Mouse (Mus musculus) embryonic stem cell, embryonic (primary cell): ENCODE data around the gene Tmem88.

Source experiments
- CTCF ChIA-PET, 4 experiments: fragments of 300-600 bp in 2 of 4; fragments of 350-600 bp in 2 of 4; sonication (Branson Sonifier 250); formaldehyde crosslinking; loops; one replicate each; lab custom pipeline; 2022; ENCODE audit warnings: inconsistent platforms in 2 of 4; lab: Charles Lee
- POLR2A ChIA-PET, 4 experiments: fragments of 300-600 bp in 2 of 4; fragments of 350-600 bp in 2 of 4; sonication (Branson Sonifier 250); formaldehyde crosslinking; loops; one replicate each; lab custom pipeline; 2022; ENCODE audit warnings: antibody characterized with exemption in 4 of 4, inconsistent platforms in 1 of 4; lab: Charles Lee

Tmem88 gene

GRCm38 (mm10) chr11:69398059-69398458 is at the start of gene Tmem88:
Gene Tmem88, minus strand, starts transcription at chr11:69398234.
- POLR2A ChIA-PET, result interaction anchor here in 3 of 4 experiments (0.5 to 5.0 kb wide), 7 partner anchors 11 to 459 kb away, joined by 3 to 43 read pairs (median 5); partner anchors contain the start of gene Kcnab3 (in 1 of the 3)

GRCm38 (mm10) chr11:69447299-69447698 is 49.3 kb upstream of the Tmem88 start:
- CTCF ChIA-PET, result interaction anchor here in 1 of 4 experiments (1.3 kb wide), 1 partner anchor 10 kb away, joined by 3 read pairs; no protein-coding TSS in a partner anchor
- POLR2A ChIA-PET, result interaction anchor here in 1 of 4 experiments (1.3 kb wide), 1 partner anchor 15 kb away, joined by 3 read pairs; no protein-coding TSS in a partner anchor

More at GRCm38 (mm10) chr11:69398059-69398458, at the start of gene Tmem88:
- CTCF ChIA-PET, result interaction anchor here in 1 of 4 experiments (0.7 kb wide), 1 partner anchor 307 kb away, joined by 4 read pairs; no protein-coding TSS in a partner anchor

- POLR2A ChIA-PET, result interaction anchor here in 3 of 4 experiments (0.5 to 1.2 kb wide), 5 partner anchors 11 to 120 kb away, joined by 3 to 4 read pairs (median 3); partner anchors contain the start of genes Cntrob (in 1 of the 3) and Trappc1 (in 1 of the 3)
- CTCF ChIA-PET, result interaction anchor here in 3 of 4 experiments (0.8 to 1.2 kb wide), 3 partner anchors 11 to 254 kb away, joined by 3 to 4 read pairs (median 3); no protein-coding TSS in a partner anchor
These were observed 45.3 kb upstream of the Tmem88 start for GRCm38 (mm10) chr11:69443328-69443727.

- POLR2A ChIA-PET, result interaction anchor here in 3 of 4 experiments (0.8 to 3.0 kb wide), 21 partner anchors 9 to 364 kb away, joined by 3 to 13 read pairs (median 4); partner anchors contain the start of genes Cntrob (in 1 of the 3), Cyb5d1 (in 1 of the 3), Kcnab3 (in 1 of the 3) and Naa38 (in 1 of the 3)
- CTCF ChIA-PET, result interaction anchor here in 2 of 4 experiments (0.7 to 1.8 kb wide), 4 partner anchors 8 to 11 kb away, joined by 3 to 7 read pairs (median 4); no protein-coding TSS in a partner anchor
These were observed 39.3 kb upstream of the Tmem88 start for GRCm38 (mm10) chr11:69437291-69437690.

GRCm38 (mm10) chr11:69433189-69433588 is 35.2 kb upstream of the Tmem88 start:
- ChIA-PET CTCF (interaction anchor here (0.5 to 1.9 kb wide), 14 partner anchors 9 to 195 kb away, joined by 3 to 10 read pairs (median 5); partner anchors contain the start of genes Cyb5d1 (in 1 of the 4) and Naa38 (in 1 of the 4)), POLR2A (interaction anchor here in 3 of 4 experiments (0.6 to 2.1 kb wide), 15 partner anchors 10 to 247 kb away, joined by 3 to 12 read pairs (median 5); partner anchors contain the start of genes Cyb5d1 (in 1 of the 3) and Naa38 (in 1 of the 3))

- POLR2A ChIA-PET, result interaction anchor here in 3 of 4 experiments (0.6 to 2.1 kb wide), 37 partner anchors 11 to 482 kb away, joined by 3 to 12 read pairs (median 4); partner anchors contain the start of genes Cyb5d1 (in 3 of the 3), Naa38 (in 2 of the 3), Cntrob (in 1 of the 3) and Kcnab3 (in 1 of the 3)
These were observed 34.6 kb upstream of the Tmem88 start for GRCm38 (mm10) chr11:69432640-69432982.

GRCm38 (mm10) chr11:69431829-69432639 is 34.0 kb upstream of the Tmem88 start:
- POLR2A ChIA-PET, result interaction anchor here in 3 of 4 experiments (0.5 to 2.1 kb wide), 39 partner anchors 9 to 482 kb away, joined by 3 to 12 read pairs (median 4); partner anchors contain the start of genes Cyb5d1 (in 3 of the 3), Naa38 (in 2 of the 3), Cntrob (in 1 of the 3) and Kcnab3 (in 1 of the 3)
- CTCF ChIA-PET, result interaction anchor here (0.5 to 1.9 kb wide), 43 partner anchors 8 to 440 kb away, joined by 3 to 11 read pairs (median 3); partner anchors contain the start of genes Cyb5d1 (in 1 of the 4), Kcnab3 (in 1 of the 4), Naa38 (in 1 of the 4) and Nlgn2 (in 1 of the 4)

More at GRCm38 (mm10) chr11:69432640-69432982, 34.6 kb upstream of the Tmem88 start:
- CTCF ChIA-PET, result interaction anchor here (0.5 to 1.9 kb wide), 46 partner anchors 9 to 441 kb away, joined by 3 to 11 read pairs (median 3); partner anchors contain the start of genes Cyb5d1 (in 1 of the 4), Kcnab3 (in 1 of the 4), Naa38 (in 1 of the 4) and Nlgn2 (in 1 of the 4)

GRCm38 (mm10) chr11:69430631-69431030 is 32.6 kb upstream of the Tmem88 start:
- ChIA-PET CTCF (no interaction called here), POLR2A (interaction anchor here in 1 of 4 experiments (5.5 kb wide), 1 partner anchor 21 kb away, joined by 34 read pairs; no protein-coding TSS in a partner anchor)

GRCm38 (mm10) chr11:69429313-69429712 is 31.3 kb upstream of the Tmem88 start:
- ChIA-PET CTCF (interaction anchor here in 3 of 4 experiments (0.6 to 2.4 kb wide), 9 partner anchors 8 to 540 kb away, joined by 3 to 15 read pairs (median 7); no protein-coding TSS in a partner anchor), POLR2A (interaction anchor here (0.5 to 5.5 kb wide), 34 partner anchors 8 to 366 kb away, joined by 3 to 72 read pairs (median 6); partner anchors contain the start of genes Cyb5d1 (in 2 of the 4), Kdm6b (in 2 of the 4), Naa38 (in 2 of the 4) and Cntrob (in 1 of the 4))

GRCm38 (mm10) chr11:69428751-69429150 is 30.7 kb upstream of the Tmem88 start:
- ChIA-PET CTCF (interaction anchor here in 3 of 4 experiments (0.6 to 2.4 kb wide), 14 partner anchors 9 to 541 kb away, joined by 3 to 15 read pairs (median 6); no protein-coding TSS in a partner anchor), POLR2A (interaction anchor here (0.5 to 5.5 kb wide), 41 partner anchors 9 to 365 kb away, joined by 3 to 72 read pairs (median 4); partner anchors contain the start of genes Cyb5d1 (in 2 of the 4), Kdm6b (in 2 of the 4), Naa38 (in 2 of the 4) and Cntrob (in 1 of the 4))

- CTCF ChIA-PET, result interaction anchor here in 1 of 4 experiments (1.4 kb wide), 1 partner anchor 12 kb away, joined by 4 read pairs; no protein-coding TSS in a partner anchor
- POLR2A ChIA-PET, result interaction anchor here (0.5 to 5.5 kb wide), 18 partner anchors 8 to 353 kb away, joined by 3 to 72 read pairs (median 5); partner anchors contain the start of genes Cyb5d1 (in 1 of the 4), Kcnab3 (in 1 of the 4), Kdm6b (in 1 of the 4) and Naa38 (in 1 of the 4)
These were observed 28.2 kb upstream of the Tmem88 start for GRCm38 (mm10) chr11:69426246-69426645.

GRCm38 (mm10) chr11:69423885-69424284 is 25.9 kb upstream of the Tmem88 start:
- ChIA-PET POLR2A (interaction anchor here in 3 of 4 experiments (0.6 to 1.9 kb wide), 12 partner anchors 8 to 476 kb away, joined by 3 to 7 read pairs (median 3); no protein-coding TSS in a partner anchor), CTCF (interaction anchor here in 3 of 4 experiments (0.6 to 1.0 kb wide), 3 partner anchors 8 to 172 kb away, joined by 3 to 5 read pairs (median 3); no protein-coding TSS in a partner anchor)

- ChIA-PET CTCF (no interaction called here), POLR2A (interaction anchor here in 2 of 4 experiments (0.8 to 6.9 kb wide), 5 partner anchors 10 to 16 kb away, joined by 3 to 136 read pairs (median 4); no protein-coding TSS in a partner anchor)
These were observed 24.8 kb upstream of the Tmem88 start for GRCm38 (mm10) chr11:69422842-69423241.

- POLR2A ChIA-PET, result interaction anchor here in 3 of 4 experiments (0.6 to 6.9 kb wide), 19 partner anchors 10 to 826 kb away, joined by 3 to 136 read pairs (median 4); partner anchors contain the start of genes Trp53 (in 2 of the 3), Wrap53 (in 2 of the 3), Cntrob (in 1 of the 3) and Cyb5d1 (in 1 of the 3)
- CTCF ChIA-PET, result interaction anchor here in 1 of 4 experiments (0.6 to 3.7 kb wide), 5 partner anchors 7 to 165 kb away, joined by 3 to 10 read pairs (median 4); no protein-coding TSS in a partner anchor
These were observed 23.3 kb upstream of the Tmem88 start for GRCm38 (mm10) chr11:69421131-69421977.

GRCm38 (mm10) chr11:69420554-69421000 is 22.5 kb upstream of the Tmem88 start:
- CTCF ChIA-PET, result interaction anchor here in 2 of 4 experiments (0.8 to 3.7 kb wide), 3 partner anchors 8 to 12 kb away, joined by 4 to 10 read pairs (median 6); no protein-coding TSS in a partner anchor
- POLR2A ChIA-PET, result interaction anchor here in 3 of 4 experiments (0.6 to 6.9 kb wide), 24 partner anchors 7 to 347 kb away, joined by 3 to 136 read pairs (median 4); partner anchors contain the start of genes Trp53 (in 2 of the 3), Wrap53 (in 2 of the 3), Cntrob (in 1 of the 3) and Cyb5d1 (in 1 of the 3)
